Mouse (Mus musculus) granulocyte monocyte progenitor cell, adult 5-6 weeks (primary cell): ENCODE results near the gene Cdk5rap3. TPM values are rescaled to one million over a fixed set of nuclear protein-coding genes. Genes with fewer than 3 reads are reported as not detected.
A peak's percentile ranks its signal among the peaks of the same experiment; 100 is the strongest.

ENCODE experiments used
- ATAC-seq: replicated peaks from 2 replicates; pipeline ENCODE4 v1.8.0; 2016; ENCODE audit warnings: mild to moderate bottlenecking, moderate TSS enrichment, inconsistent platforms; ENCODE audit not compliant: poor library complexity, severe bottlenecking
- total RNA-seq, 2 experiments: library from RNA; stranded (forward) in 1 of 2; stranded (reverse) in 1 of 2; fragments of 200-712, 200-1000 nt in 1 of 2; fragments of >200 nt in 1 of 2; fragmentation: Nextera tagmentation in 1 of 2; gene quantifications; 2 replicates each; pipeline ENCODE4 v1.2.3; 2014 to 2017

Cdk5rap3 gene
- total RNA-seq, 2 experiments from 2014 or later: 66.7 to 68.4 TPM

- no peak for ATAC-seq
Measured at GRCm38 (mm10) chr11:96901332-96901731, 15.0 kb downstream of the Cdk5rap3 start.

DNA sequence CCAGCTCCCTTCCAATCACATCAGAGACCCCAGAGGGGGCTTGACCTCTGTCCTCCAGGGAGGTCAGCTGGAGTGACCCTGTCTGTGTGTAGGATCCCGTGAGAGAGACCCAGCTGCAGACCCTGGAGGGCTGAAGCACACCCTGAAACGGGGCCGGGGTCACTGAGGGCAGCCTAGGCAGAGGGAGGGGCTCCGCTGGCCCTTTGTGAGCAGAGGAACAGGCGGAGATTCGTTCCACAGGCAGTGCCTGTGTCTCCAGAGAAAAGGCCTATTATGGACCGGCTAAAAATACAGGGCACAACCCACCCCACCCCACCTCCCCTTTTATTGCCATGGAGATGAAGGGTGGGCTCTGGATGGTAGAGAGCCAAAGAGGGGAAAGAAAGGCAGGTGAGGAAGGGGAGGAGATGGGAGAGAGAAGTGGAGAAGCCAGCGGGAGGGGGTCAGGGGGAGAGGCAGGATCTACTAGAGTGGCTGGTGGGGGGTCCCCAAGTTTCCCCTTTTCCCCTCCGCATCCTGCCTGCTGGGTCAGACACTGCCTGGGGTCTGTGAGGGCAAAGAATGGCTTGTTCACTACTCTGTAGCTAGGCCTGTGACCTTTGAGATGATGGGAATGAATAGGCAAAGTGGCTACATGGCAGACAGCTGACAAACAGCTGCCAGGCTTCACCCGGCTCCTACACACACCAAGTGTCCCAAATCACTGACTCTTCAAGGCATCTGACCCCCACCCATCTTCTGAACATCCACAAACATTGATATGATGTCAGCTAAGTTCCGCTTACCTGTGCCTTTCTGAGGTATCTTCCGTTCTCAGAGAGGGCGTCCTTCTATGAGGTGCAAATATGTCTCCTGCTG is 16.6 kb downstream of the Cdk5rap3 start:
- no peak for ATAC-seq

- no peak; the same call in 1 of the 2 replicates for ATAC-seq
Measured at GRCm38 (mm10) chr11:96895886-96896285, 20.4 kb downstream of the Cdk5rap3 start.

GRCm38 (mm10) chr11:96893203-96893842 is 23.0 kb downstream of the Cdk5rap3 start:
- ATAC-seq: no peak

- no peak for ATAC-seq
Measured at GRCm38 (mm10) chr11:96891784-96892527, 24.3 kb downstream of the Cdk5rap3 start.

- ATAC-seq: no peak
Measured at GRCm38 (mm10) chr11:96886942-96887546, 29.3 kb downstream of the Cdk5rap3 start.

DNA sequence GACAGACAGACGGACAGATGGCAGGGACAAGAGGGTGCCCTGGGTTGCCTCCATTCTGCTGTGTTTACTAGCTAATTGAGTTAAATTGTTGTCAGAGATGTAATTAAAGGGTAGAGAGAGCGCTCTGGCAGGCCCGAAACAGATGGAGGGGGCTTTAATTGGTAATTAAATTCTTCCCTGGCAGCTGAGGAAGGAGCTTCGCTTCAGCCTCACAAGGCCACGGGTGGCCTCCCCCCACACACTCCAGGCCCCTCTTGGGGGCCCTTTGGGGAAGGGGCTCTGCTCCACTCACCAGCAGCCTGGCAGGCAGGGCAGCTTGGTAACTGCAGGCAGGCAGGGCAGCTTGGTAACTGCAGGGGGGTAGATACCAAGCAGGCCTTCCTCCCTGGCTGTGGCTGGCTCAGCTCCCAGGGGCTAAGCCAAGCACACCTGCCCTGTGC is 30.4 kb downstream of the Cdk5rap3 start:
- no peak for ATAC-seq

DNA sequence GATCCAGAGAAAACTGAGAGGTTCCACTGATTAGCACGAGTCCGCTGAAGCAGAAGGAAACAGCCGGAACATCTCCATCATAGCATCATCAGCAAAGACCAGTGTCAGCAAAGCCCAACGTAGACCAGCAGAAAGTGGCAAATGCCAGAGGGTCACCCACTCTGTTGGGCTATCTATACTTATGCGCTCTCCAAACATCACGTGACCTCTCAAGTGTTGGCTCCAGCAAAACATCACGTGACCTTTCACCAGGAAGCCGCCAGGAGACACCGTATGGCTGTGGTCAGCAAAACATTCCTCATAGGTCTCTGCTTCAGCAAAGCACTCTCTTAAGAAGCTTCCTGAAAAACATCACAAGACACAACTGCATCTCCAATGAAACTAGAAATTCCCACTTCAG is 36.0 kb downstream of the Cdk5rap3 start:
- no peak for ATAC-seq

DNA sequence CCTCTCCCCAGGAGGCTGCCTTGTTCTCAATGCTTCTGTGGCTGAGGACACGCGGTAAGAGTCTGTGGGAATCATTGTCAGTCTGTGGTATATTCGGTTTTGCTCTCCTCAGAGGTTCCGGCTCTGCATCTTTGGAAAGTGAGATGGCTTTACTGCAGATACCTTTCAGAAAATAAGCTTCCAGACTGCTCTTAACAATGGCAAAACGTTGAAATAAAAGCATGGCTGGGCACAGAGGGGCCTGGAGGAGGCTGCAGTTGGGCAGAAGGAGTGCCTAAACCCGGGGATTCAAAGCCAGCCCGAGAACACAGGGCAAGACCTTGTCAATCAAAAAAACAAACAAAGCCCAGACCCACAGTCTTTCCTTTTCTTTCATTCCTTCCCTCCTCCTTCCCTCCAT is 36.9 kb downstream of the Cdk5rap3 start:
- ATAC-seq: no peak

DNA sequence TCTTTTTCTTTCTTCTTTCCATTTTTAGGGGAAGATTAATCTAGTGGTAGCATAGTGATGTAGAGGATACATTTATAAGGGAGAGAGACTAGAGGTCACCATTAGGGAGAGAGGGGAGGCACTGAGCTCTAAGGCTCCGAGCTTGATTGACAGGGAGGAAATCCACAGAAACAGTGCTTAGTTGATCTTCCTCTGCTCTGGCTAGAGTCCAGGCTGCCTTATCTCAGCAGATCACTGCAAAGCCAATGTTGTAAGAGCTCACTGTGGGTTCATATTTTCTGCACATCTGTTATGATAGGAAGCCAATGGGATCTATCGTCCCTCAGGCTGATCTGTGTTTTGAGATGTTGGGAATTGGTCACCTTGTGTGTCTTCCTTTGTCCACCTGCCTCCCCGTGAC is 37.6 kb downstream of the Cdk5rap3 start:
- ATAC-seq: peak; percentile 57

DNA sequence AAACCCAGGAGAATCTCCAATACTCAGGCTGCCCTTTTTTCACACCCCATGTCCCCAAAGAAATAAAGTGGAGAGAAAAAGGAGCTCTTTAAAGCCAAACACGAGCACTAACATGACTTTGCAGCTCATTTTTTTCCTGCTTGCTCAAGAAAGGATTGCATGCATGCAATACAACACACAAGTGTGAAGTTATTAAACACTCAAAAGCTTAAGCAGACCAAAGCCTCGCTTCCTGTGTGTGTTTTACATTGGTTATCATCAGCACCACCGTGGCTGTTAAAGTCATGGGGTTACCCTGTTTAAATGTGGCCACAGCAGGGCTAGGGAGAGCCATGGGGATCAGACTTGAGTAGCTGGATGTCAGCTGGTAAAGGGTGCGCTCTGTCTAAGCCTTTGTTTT is 39.2 kb downstream of the Cdk5rap3 start:
- no peak for ATAC-seq

DNA sequence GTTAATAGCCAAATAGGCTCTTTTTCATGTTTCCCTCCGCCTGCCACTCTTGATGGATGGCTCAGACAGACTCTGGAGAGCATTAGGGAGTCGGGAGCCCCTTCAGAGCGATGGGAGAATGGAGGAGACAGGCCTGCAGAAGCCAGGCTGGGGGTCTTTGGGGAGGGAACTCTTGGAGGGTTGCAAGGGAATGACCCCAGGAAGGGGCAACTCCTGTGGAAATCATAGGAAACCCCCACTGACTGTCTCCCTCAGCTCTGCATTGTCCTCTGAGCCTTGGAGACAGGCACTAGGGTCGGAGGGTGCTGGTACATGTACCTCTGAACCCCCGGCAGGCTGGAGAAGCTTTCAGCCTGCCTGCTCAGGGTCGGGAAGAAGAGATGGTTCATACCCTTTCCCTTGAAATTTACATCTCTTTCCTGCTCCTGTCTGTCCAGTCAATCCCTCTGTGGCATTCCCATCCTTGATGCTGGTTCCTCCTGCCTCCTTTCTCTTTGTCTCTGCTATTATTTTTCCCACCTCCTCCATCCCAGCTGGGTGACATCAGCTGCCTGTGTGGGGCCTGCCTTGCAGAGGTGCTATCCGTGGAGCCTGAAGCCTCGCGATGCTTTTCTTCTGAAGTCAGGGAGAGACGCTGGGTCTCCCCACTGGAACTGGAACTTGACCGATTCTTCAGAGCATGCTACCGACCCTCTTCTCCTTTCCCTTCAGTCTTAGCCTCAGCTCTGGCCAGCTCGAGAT is 39.8 kb downstream of the Cdk5rap3 start:
- no peak for ATAC-seq

- peak; percentile 62 for ATAC-seq
Measured at GRCm38 (mm10) chr11:96875745-96876144, 40.6 kb downstream of the Cdk5rap3 start.

DNA sequence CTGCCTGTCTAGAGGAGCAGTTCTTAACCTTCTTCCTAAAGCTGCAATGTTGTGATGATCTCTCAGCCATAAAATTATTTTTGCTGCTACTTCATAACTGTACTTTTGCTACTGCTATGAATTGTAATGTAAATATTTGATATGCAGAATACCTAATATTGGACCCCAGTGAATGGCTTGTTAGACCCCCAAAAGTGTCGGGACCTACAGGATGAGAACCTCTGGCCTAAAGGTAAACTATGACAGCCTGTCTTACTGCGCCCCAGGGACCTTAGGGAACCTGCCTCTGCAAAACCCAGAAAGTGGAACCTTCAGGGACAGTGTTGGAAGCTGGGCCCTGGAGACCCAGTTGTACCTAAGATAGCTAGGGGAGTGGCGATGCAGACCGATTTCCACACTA is 41.0 kb downstream of the Cdk5rap3 start:
- ATAC-seq: peak; percentile 45

DNA sequence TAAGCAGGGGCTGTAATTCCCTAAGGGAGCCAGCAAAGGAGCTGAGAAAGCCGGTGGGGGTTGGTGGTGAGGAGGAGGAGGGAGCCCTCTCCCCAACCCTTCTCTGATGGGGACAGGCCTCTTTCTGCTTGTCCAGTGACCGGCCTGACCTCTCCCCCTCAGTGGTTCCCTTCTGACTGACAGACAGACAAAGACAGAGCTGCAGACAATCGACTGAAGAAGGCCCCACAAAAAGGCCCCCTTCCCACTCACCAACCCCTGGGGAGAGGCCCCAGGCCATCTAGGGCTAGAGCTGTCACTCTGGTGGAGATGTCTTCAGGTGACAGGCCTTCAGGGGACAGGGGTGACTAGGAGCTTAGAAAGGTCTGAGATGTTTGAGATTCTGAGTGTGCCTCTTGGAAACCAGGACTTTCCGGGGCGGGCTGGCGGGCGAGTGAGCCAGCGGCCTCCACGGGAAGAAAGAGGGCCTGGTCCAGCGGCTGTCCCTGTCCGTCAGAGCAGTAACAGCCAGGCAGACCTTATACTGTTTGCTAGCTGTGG is 42.6 kb downstream of the Cdk5rap3 start:
- no peak for ATAC-seq

DNA sequence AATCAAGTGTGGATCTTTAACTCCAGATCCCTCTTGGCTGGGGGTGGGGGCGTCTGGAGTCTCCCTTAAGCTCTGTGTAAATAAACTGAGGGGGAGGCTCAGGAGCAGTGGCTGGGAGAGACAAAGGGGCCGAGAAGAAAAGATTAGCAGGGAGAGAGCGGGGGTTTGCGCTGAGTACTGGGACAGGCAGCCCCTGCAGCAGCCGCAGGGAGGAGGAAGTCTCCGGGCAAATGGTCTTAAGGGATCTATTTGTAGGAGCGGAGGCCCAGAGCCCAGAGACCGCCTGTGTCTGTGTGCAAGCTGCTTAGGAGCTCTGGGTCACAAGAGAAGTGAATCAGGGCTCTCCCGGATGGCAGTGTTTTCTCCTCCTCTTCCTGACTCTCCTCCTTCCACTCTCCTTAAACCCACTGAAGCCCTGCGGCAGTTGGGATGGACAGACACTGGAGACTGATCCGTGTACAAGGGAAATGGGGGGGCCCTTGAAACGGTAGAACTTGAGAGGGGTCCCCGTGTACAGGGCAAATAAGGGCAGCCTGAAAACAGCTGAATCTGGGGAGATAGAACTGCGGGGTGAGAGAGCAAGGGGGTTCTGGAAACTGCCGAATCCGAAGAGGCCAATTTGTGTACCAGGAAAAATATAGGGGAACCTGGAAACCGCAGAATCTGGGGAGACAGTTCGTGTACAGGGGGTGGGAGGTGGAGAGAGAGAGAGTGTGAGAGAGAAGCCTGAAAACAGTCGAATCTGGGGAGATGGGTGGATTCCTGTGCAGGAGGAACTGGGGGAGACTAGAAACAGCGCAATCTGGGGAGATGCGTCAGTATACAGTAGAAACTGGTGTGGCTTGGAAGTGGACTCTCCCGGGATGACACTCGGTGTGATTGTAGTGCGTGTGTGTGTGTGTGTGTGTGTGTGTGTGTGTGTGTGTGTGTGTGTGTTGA is 43.6 kb downstream of the Cdk5rap3 start:
- peak; percentile 42; the same call in 1 of the 2 replicates for ATAC-seq

- peak; percentile 52; the same call in 1 of the 2 replicates for ATAC-seq
Measured at GRCm38 (mm10) chr11:96867149-96867548, 49.1 kb downstream of the Cdk5rap3 start.

GRCm38 (mm10) chr11:96863206-96863995 is 52.9 kb downstream of the Cdk5rap3 start:
- no peak for ATAC-seq
